Mouse (Mus musculus): Measurements from ENCODE around the gene Scaper. TPM values are rescaled to one million over a fixed set of nuclear protein-coding genes. Genes with fewer than 3 reads are reported as not detected.

Scaper gene
- total and polyA plus RNA-seq, 3 experiments = 0.43 to 18.7 (median 15.0) TPM

GRCm38 (mm10) chr9:55543703-55544401 lies 394.1 kb downstream of the Scaper start:
- peaks cover 3% of the 10 kb centered on the region; the same call in 1 of the 2 replicates for H3K4me1 ChIP-seq (ENCODE audit: insufficient read depth, low read depth, low read length)
- ATAC-seq (ENCODE audit: extremely low read depth, insufficient number of reproducible peaks, low FRiP score, poor library complexity, severe bottlenecking) (no peak), DNase-seq (ENCODE audit: low spot score) (no peak)
- H3K4me3 ChIP-seq (ENCODE audit: low read depth, low read length) = no peak overlapping the region
- peaks cover 12% of the 10 kb centered on the region for H3K9me3 ChIP-seq (replicated peaks)
- peaks cover 71% of the 10 kb centered on the region for H3K27me3 ChIP-seq (ENCODE audit: insufficient read depth, low read length)
- TF ChIP-seq TAL1 (conservative IDR thresholded peaks at IDR 0.05; ENCODE audit: low read depth, low read length) (no peak), GATA2 (IDR thresholded peaks at IDR 0.05; ENCODE audit: borderline replicate concordance, low read depth, low read length) (no peak), GATA1 (IDR thresholded peaks at IDR 0.05; ENCODE audit: borderline replicate concordance, low read length) (no peak), POLR2AphosphoS5 (IDR thresholded peaks at IDR 0.05; ENCODE audit: insufficient replicate concordance, low read depth, low read length) (no peak), CTCF (IDR thresholded peaks at IDR 0.05; ENCODE audit: low read depth, low read length) (no peak)
- no peaks in the 10 kb centered on the region for H3K36me3 ChIP-seq (replicated peaks)

- H3K4me3 ChIP-seq (ENCODE audit: low read depth, low read length) = no peak overlapping the region
- DNase-seq (ENCODE audit: low spot score) (no peak), ATAC-seq (ENCODE audit: extremely low read depth, insufficient number of reproducible peaks, low FRiP score, poor library complexity, severe bottlenecking) (no peak)
- peaks cover 73% of the 10 kb centered on the region for H3K27me3 ChIP-seq (ENCODE audit: insufficient read depth, low read length)
- peaks cover 12% of the 10 kb centered on the region for H3K9me3 ChIP-seq (replicated peaks)
- H3K4me1 ChIP-seq (ENCODE audit: insufficient read depth, low read depth, low read length) = peaks cover 3% of the 10 kb centered on the region; the same call in 1 of the 2 replicates
- TF ChIP-seq CTCF (IDR thresholded peaks at IDR 0.05; ENCODE audit: low read depth, low read length) (no peak), GATA2 (IDR thresholded peaks at IDR 0.05; ENCODE audit: borderline replicate concordance, low read depth, low read length) (no peak), GATA1 (IDR thresholded peaks at IDR 0.05; ENCODE audit: borderline replicate concordance, low read length) (no peak), TAL1 (conservative IDR thresholded peaks at IDR 0.05; ENCODE audit: low read depth, low read length) (no peak), POLR2AphosphoS5 (IDR thresholded peaks at IDR 0.05; ENCODE audit: insufficient replicate concordance, low read depth, low read length) (no peak)
- no peaks in the 10 kb centered on the region for H3K36me3 ChIP-seq (replicated peaks)
Measured at GRCm38 (mm10) chr9:55543336-55543702, 394.6 kb downstream of the Scaper start.

GRCm38 (mm10) chr9:55542366-55543325 lies 395.3 kb downstream of the Scaper start:
- DNase-seq (ENCODE audit: low spot score) = no peak
- Histone ChIP-seq H3K4me1 (ENCODE audit: insufficient read depth, low read depth, low read length) (peaks cover 3% of the 10 kb centered on the region; the same call in 1 of the 2 replicates), H3K4me3 (ENCODE audit: low read depth, low read length) (no peak overlapping the region), H3K9me3 (replicated peaks) (peaks cover 12% of the 10 kb centered on the region), H3K36me3 (replicated peaks) (no peaks in the 10 kb centered on the region), H3K27me3 (ENCODE audit: insufficient read depth, low read length) (peaks cover 78% of the 10 kb centered on the region)
- TF ChIP-seq TAL1 (conservative IDR thresholded peaks at IDR 0.05; ENCODE audit: low read depth, low read length) = no peak
- no peak for TF ChIP-seq CTCF (IDR thresholded peaks at IDR 0.05; ENCODE audit: low read depth, low read length)
- TF ChIP-seq POLR2AphosphoS5 (IDR thresholded peaks at IDR 0.05; ENCODE audit: insufficient replicate concordance, low read depth, low read length) = no peak
- no peak for TF ChIP-seq GATA1 (IDR thresholded peaks at IDR 0.05; ENCODE audit: borderline replicate concordance, low read length)
- TF ChIP-seq GATA2 (IDR thresholded peaks at IDR 0.05; ENCODE audit: borderline replicate concordance, low read depth, low read length) = no peak
- ATAC-seq (ENCODE audit: extremely low read depth, insufficient number of reproducible peaks, low FRiP score, poor library complexity, severe bottlenecking) = no peak

GRCm38 (mm10) chr9:55541681-55542365 lies 396.1 kb downstream of the Scaper start:
- Histone ChIP-seq H3K4me3 (ENCODE audit: low read depth, low read length) (no peak overlapping the region), H3K27me3 (ENCODE audit: insufficient read depth, low read length) (peaks cover 84% of the 10 kb centered on the region), H3K36me3 (replicated peaks) (no peaks in the 10 kb centered on the region), H3K9me3 (replicated peaks) (peaks cover 12% of the 10 kb centered on the region), H3K4me1 (ENCODE audit: insufficient read depth, low read depth, low read length) (peaks cover 3% of the 10 kb centered on the region; the same call in 1 of the 2 replicates)
- TF ChIP-seq POLR2AphosphoS5 (IDR thresholded peaks at IDR 0.05; ENCODE audit: insufficient replicate concordance, low read depth, low read length) (no peak), GATA1 (IDR thresholded peaks at IDR 0.05; ENCODE audit: borderline replicate concordance, low read length) (no peak), CTCF (IDR thresholded peaks at IDR 0.05; ENCODE audit: low read depth, low read length) (no peak), GATA2 (IDR thresholded peaks at IDR 0.05; ENCODE audit: borderline replicate concordance, low read depth, low read length) (no peak), TAL1 (conservative IDR thresholded peaks at IDR 0.05; ENCODE audit: low read depth, low read length) (no peak)
- DNase-seq (ENCODE audit: low spot score) (no peak), ATAC-seq (ENCODE audit: extremely low read depth, insufficient number of reproducible peaks, low FRiP score, poor library complexity, severe bottlenecking) (no peak)

- peaks cover 3% of the 10 kb centered on the region; the same call in 1 of the 2 replicates for H3K4me1 ChIP-seq (ENCODE audit: insufficient read depth, low read depth, low read length)
- ATAC-seq (ENCODE audit: extremely low read depth, insufficient number of reproducible peaks, low FRiP score, poor library complexity, severe bottlenecking) (no peak), DNase-seq (ENCODE audit: low spot score) (no peak)
- peaks cover 80% of the 10 kb centered on the region for H3K27me3 ChIP-seq (ENCODE audit: insufficient read depth, low read length)
- peak overlapping the region; percentile 35; the same call in 1 of the 2 replicates for H3K4me3 ChIP-seq (ENCODE audit: low read depth, low read length)
- no peaks in the 10 kb centered on the region for H3K36me3 ChIP-seq (replicated peaks)
- TF ChIP-seq GATA2 (IDR thresholded peaks at IDR 0.05; ENCODE audit: borderline replicate concordance, low read depth, low read length) (no peak), TAL1 (conservative IDR thresholded peaks at IDR 0.05; ENCODE audit: low read depth, low read length) (no peak), GATA1 (IDR thresholded peaks at IDR 0.05; ENCODE audit: borderline replicate concordance, low read length) (no peak), CTCF (IDR thresholded peaks at IDR 0.05; ENCODE audit: low read depth, low read length) (no peak), POLR2AphosphoS5 (IDR thresholded peaks at IDR 0.05; ENCODE audit: insufficient replicate concordance, low read depth, low read length) (no peak)
- H3K9me3 ChIP-seq (replicated peaks) = peaks cover 7% of the 10 kb centered on the region
Measured at GRCm38 (mm10) chr9:55540888-55541287, 397.0 kb downstream of the Scaper start.
